Mouse (Mus musculus) layer of hippocampus, adult 9-11 months (tissue): Measurements from ENCODE around the gene Ibsp.

Experiments used
- DNase-seq: peaks from one replicate; pipeline ENCODE4 v3.0.0; 2022

The Ibsp gene

DNA sequence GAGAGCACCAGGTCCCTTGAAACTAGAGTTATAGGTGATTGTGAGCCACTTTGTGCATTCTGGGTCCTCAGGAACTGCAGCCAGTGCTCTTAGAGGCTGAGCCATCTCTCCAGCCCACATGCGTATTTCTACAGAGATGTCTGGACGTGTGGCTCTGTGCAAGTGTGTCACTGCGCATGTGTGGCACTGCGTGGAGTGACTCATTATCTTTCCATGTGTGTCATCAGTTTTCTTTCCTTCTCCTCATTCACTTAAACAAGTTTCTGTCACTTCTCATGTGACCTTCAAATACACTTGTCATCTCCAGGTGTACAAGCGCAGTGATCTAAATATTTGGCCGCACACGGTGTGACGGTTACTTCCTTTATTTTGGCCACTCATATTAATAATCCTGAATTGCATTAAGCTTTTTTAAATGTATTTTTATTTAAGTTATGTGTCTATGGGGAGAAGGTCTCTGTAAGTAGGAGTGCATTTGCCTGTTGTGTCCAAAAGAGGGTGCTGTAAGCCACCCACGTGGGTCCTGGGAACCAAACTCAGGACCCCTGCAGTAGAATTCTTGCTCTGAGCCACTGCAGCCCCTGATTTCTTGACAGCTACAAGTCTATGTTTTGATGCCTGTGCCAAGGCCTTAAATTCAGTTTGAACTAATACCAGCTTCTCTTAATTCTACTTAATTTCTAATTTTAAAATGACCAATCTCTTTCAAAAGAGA lies 45.7 kb downstream of the Ibsp start:
- no peak for DNase-seq

DNA sequence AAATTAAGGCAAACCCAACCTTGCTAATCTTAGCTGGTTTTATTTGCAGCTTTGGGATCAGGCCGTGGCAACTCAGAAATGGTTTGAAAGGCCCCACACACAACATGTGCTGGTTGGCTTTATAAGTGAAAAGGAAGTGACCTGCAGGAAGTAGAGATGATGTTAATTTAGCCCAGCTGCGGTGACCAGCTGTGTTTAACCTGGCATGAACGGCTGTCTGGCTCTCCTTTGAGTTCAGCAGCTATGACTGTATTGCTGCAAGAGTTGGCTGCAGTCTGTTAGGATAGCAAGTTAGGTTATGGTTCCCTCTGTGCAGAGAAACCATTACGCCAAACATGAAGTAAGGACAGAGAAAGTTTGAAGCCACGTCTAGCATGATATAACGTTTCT lies 46.3 kb downstream of the Ibsp start:
- no peak for DNase-seq

DNA sequence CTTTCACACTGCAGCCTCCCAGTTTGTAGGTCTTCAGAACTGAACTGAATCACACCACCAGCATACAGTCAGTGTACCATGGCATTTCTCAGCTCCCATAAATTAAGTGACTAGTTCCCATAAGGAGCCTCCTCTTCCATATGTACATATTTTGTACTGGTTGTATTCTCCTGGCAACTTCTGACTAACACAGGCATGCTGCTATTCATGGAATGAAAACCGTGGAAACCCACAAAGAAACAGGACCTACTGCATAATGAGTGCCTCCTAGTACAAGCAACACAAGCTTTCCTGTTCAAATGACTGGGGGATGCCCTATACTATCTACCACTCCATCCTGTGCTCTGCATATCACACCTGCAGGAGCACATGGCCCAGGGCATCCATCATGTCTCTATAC lies 52.1 kb downstream of the Ibsp start:
- DNase-seq, result no peak

DNA sequence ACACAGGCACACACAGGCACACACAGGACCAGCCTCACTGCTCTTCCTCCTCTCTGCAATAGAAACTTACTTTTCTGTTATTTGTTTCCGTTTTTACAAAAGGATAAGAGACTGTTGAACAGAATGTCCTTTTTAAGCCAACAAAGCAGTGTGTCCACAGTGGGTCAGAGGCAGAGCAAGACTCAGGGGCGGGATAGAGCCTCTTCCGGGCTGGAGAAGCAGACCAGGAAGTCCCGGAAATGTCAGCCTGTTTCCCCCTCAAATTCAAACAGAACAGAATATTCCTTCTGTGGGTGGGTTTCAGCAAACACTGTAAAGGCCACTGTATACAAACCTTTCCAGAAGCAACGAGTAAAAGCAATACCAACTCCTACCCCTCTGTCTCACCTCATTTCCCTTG lies 52.9 kb downstream of the Ibsp start:
- no peak for DNase-seq

DNA sequence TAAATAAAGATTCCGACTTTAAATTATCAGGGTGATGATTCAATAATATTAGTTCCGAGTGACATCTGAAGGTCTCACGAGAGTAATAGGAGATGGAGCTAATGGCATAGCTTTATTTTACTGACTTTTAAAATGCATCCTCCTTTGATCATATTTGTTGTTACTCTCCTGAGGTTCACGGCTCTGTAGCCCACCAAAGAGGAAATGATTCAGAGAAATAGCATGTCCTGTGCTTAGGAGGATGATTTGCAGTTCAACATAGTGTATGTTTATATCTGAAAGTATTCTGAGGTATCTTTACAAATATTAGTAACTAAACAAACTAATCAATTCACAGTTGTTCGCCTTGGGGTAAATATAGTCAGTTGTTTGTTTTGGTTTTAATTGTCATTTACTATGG lies 58.6 kb downstream of the Ibsp start:
- DNase-seq, result no peak

DNA sequence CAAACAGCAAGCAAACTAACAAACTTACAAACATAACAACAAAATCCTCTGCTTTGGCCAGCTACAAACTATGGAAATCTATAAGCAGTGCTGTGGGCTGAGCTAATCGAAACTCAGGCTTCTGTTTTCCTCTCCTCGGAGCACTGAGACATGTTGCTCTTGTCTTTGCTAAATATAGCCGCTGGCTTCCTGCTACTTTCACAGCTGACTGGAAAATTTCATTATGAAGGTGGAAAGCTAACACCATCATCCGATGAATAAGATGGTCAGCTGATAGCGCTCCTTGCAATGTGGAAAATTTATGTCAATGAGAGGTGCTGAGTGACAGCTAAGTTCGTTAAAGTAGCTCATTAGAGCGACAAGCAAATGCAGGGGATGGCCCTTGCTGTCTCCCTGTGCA lies 59.6 kb downstream of the Ibsp start:
- peak; percentile 37 for DNase-seq

DNA sequence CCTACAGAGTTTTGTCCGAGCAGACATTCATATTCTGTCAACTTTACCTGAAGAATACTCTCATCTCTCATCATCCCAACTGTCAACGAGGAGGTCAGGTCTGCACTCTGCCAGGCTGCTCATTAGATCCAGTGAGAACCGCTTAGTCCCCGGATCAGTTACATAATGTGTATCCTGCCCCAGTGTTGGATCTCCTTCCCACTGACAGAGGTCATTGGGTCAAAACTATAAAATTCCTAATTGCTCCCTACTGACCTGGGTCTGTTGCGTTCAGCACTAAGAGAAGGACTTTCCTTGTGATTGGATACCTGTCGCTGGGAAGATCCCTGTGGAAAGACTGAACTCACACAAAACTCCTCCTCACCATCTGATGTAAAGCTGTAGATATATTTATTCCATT lies 60.3 kb downstream of the Ibsp start:
- DNase-seq, result no peak
